Mouse (Mus musculus) intestine, postnatal 0 days (tissue): ENCODE data around the gene Jup. TPM values are rescaled to one million over a fixed set of nuclear protein-coding genes. Genes with fewer than 3 reads are reported as not detected.

Experiments used
- ATAC-seq: fragments of 200-750 bp; cut with Nextera tagmentation; 2 replicates; pipeline ENCODE4 v1.8.0; 2017; ENCODE audit warnings: mild to moderate bottlenecking, moderate TSS enrichment, moderate library complexity
- H3K27ac ChIP-seq: fragments of 300-500 bp; sonication (generic); 2 replicates; pipeline ENCODE4 v1.5.1; 2014; ENCODE audit warnings: mild to moderate bottlenecking, low read depth, low read length, moderate library complexity
- H3K27me3 ChIP-seq: fragments of 300-500 bp; sonication (generic); replicated peaks from 2 replicates; pipeline ENCODE4 v1.6.1; 2014; ENCODE audit warnings: low read length, mixed read lengths; ENCODE audit not compliant: control insufficient read depth, insufficient read depth
- H3K36me3 ChIP-seq: fragments of 300-500 bp; sonication (generic); 2 replicates; pipeline ENCODE4 v1.6.1; 2014; ENCODE audit warnings: mild to moderate bottlenecking, moderate library complexity; ENCODE audit not compliant: control insufficient read depth, insufficient read depth
- H3K4me1 ChIP-seq: fragments of 300-500 bp; sonication (generic); replicated peaks from 2 replicates; pipeline ENCODE4 v1.6.1; 2014; ENCODE audit warnings: antibody characterized with exemption, low read length, mixed read lengths; ENCODE audit not compliant: control insufficient read depth, insufficient read depth
- H3K4me2 ChIP-seq: fragments of 300-500 bp; sonication (generic); replicated peaks from 2 replicates; pipeline ENCODE4 v1.6.1; 2014; ENCODE audit warnings: low read depth, mild to moderate bottlenecking, moderate library complexity
- H3K4me3 ChIP-seq: fragments of 300-500 bp; sonication (generic); 2 replicates; pipeline ENCODE4 v1.5.1; 2014; ENCODE audit warnings: low read depth, low read length
- H3K9ac ChIP-seq: fragments of 300-500 bp; sonication (generic); 2 replicates; pipeline ENCODE4 v1.6.1; 2014; ENCODE audit warnings: mild to moderate bottlenecking, low read depth, low read length
- H3K9me3 ChIP-seq: fragments of 300-500 bp; sonication (generic); 2 replicates; pipeline ENCODE4 v1.6.1; 2016; ENCODE audit warnings: mixed run types; ENCODE audit not compliant: control insufficient read depth
- CTCF ChIP-seq: sonication (generic); IDR thresholded peaks from 2 replicates; pipeline ENCODE4 v1.5.1; 2016; ENCODE audit warnings: low read depth, mild to moderate bottlenecking, control low read depth, antibody characterized with exemption, moderate library complexity
- WGBS: fragments of 180-500 bp; shearing (Covaris S2); extraction: QIAGEN DNeasy Blood & Tissue Kit; methylation state at CpG from one replicate; pipeline ENCODE4 v1.1.7; 2014; 5-methylcytosine and 5-hydroxymethylcytosine counted together
- polyA plus RNA-seq: library from polyadenylated mRNA; unstranded; fragments of >200 nt; fragmentation: Nextera tagmentation; extraction: Ambion mirVana; gene quantifications from 2 replicates; pipeline ENCODE4 v1.2.1, GENCODE M21; 2015

Gene Jup
- polyA plus RNA-seq, 1 experiment from 2014 or later, result 103 TPM

DNA sequence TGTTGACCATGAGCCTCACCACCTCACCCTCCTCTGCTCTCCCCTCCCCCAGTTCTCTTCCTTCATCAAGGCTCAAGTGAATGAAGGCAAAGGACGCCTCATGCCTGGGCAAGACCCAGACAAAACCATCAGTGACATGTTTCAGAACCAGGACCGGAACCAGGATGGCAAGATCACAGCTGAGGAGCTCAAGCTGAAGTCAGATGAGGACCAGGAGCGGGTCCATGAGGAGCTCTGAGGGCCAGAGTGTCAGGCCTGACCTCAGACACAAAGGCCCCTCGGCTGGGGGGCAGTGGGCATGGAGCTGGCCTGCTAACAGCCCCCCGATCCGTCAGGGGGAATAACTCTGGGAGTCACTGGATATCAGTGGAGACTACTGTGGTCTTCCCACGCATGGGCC lies 26.3 kb upstream of the Jup start:
- Histone ChIP-seq H3K4me1 (no peaks in the 10 kb centered on the region), H3K4me2 (no peak overlapping the region), H3K27ac (no peak overlapping the region), H3K4me3 (no peak overlapping the region), H3K36me3 (no peaks in the 10 kb centered on the region), H3K9ac (no peak overlapping the region), H3K27me3 (no peaks in the 10 kb centered on the region), H3K9me3 (no peaks in the 10 kb centered on the region)
- no peak for ATAC-seq
- 90% methylated on average over 7 of the region's 7 CpGs for WGBS
- no peak for TF ChIP-seq CTCF

DNA sequence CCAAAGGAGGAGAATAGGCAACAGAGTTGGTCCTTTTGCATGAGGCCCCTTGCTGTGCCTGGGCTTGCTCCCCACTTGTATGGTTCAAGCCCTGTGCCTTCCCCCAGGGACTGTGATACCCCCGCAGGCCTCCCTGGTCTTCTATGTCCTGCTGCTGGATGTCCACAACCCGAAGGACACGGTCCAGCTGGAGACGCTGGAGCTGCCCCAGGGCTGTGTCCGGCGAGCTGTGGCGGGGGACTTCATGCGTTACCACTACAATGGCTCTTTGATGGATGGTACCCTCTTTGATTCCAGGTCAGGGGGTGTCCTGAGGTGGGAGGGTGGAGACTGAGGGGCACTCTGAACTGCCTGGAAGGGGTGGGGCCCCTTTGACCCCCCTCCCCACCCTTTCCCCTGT lies 24.0 kb upstream of the Jup start:
- no peak for ATAC-seq
- no peak overlapping the region for H3K4me3 ChIP-seq
- no peak overlapping the region for H3K9ac ChIP-seq
- 88% methylated on average over 8 of the region's 8 CpGs for WGBS
- H3K9me3 ChIP-seq, result no peaks in the 10 kb centered on the region
- TF ChIP-seq CTCF, result no peak
- no peaks in the 10 kb centered on the region for H3K36me3 ChIP-seq
- H3K4me1 ChIP-seq, result no peaks in the 10 kb centered on the region
- H3K4me2 ChIP-seq, result no peak overlapping the region
- H3K27me3 ChIP-seq, result no peaks in the 10 kb centered on the region
- no peak overlapping the region for H3K27ac ChIP-seq

DNA sequence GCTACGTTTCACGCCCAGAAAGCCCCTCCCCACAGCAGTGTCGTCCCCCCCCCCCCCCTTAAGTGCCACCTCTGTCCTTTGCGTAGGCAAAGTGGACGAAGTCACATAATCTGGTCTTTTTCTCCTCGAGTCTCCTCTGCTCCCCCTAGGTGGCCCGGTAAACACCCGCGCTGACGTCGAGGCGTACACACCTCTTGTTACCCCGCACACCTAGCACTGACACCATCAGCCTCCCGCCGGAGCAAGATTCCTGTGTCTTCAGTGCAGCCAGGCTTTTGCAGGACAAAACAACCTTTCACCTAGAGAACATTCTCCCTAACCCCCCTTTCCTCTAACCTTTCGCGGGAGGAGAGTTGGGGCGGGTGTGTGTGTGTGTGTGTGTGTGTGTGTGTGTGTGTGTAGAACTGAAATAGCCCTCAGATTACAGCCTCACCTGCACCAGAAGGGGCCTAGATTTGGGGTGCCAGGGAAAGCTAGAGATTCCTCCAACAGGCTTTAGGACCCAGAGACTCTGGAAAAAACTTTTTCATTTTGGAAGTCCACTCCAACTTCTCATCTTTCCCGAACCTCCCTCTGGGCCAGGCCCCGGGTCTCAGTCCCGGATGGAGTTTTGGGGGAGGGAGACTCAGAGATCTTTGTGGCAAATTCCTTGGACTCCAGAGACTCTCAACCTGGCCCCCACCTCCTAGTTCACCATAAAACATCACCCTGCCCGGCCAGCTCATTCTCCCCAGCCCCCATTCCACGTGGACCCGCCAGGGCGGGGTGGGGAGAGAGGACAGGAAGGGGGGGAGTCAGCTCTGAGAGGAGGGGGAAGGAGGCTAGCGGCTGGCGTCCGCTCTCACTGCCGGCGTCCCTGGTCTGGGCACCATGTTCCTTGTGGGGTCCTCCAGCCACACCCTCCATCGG lies 17.6 kb upstream of the Jup start, which contains the start of gene Fkbp10:
Gene Fkbp10, plus strand, starts transcription at position 784 of the 909 bp plus-strand sequence.
- no peak for TF ChIP-seq CTCF
- Histone ChIP-seq H3K9me3 (no peaks in the 10 kb centered on the region), H3K4me2 (peak within 1 kb of the TSS; percentile 74), H3K4me3 (peak within 1 kb of the TSS; percentile 54), H3K9ac (peak within 1 kb of the TSS; percentile 50), H3K27me3 (no peaks in the 10 kb centered on the region), H3K4me1 (peaks cover 6% of the 10 kb centered on the region; the same call in 1 of the 2 replicates), H3K27ac (peak within 1 kb of the TSS; percentile 69), H3K36me3 (no peaks in the 10 kb centered on the region)
- WGBS, result 3% methylated on average over 31 of the region's 31 CpGs
- peak; percentile 11 for ATAC-seq

DNA sequence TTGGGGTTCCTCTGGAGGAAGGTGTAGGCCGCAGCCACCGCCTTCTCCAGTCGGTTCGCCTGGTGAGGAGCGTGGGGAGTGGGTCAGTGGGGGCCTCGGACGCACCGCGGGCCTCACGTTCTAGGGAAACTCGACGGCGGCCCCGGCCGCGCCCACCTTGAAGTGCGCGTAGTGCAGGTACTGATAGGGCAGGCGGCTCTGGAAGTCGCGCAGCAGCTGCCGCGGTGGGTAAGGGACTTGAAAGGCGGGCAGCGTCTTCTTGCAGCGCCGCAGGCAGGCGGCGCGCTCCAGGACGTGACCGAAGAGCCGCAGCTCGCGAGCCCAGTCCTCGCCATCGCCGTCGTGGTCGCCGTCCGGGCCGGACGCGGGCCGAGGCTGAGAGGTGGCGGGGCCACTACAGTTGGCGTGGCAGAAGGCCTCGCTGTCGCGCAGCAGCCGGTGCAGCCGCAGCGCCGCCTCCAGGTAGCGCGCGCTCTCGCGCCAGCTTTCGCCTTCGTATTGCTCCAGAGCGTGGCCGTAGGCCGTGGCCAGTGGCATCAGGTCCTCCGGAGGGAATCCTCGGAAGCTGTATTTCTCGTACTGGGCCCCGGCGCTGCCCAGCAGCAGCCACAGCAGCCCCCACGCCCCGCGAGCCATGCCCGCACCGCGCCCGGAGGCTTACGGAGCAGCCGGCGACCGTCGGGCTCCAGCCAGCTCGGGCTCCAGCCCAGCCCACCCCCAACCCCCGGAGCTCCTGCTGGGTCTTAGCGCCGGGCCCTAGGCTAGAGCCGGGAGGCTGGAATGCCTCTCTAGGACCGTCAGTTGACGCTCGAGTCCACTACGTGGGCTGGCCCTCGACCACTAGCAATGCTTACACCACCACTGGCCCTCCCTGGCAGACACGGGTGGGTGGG lies 16.7 kb upstream of the Jup start, which contains the start of gene P3h4:
Gene P3h4, minus strand, starts transcription at position 816 of the 893 bp plus-strand sequence.
- ATAC-seq, result peak; percentile 78
- WGBS, result 2% methylated on average over 90 of the region's 93 CpGs
- peak within 1 kb of the TSS; percentile 54 for H3K4me3 ChIP-seq

DNA sequence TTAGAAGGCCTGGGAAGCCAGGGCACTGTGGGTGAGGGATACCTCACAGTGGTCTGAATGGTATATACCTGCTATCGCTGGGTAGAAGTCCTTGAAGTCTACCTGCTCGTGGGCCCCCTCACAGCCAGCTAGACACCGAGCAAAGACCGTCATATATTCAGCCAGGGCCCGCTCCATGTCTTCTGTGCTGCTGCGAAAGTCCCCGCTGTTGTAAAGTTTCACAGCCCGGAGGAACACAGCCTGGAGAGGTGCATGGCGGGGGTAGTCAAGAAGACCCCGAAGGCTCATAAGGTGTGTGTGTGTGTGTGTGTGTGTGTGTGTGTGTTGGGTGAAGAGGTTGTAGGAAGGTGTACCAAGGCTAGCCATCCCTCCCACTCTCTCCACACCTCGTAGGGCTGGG lies 16.0 kb upstream of the Jup start:
- peaks cover 10% of the 10 kb centered on the region for H3K36me3 ChIP-seq
- peak overlapping the region; percentile 47 for H3K9ac ChIP-seq
- peak overlapping the region; percentile 74 for H3K4me2 ChIP-seq
- H3K27ac ChIP-seq, result peak overlapping the region; percentile 7; the same call in 1 of the 2 replicates
- H3K9me3 ChIP-seq, result no peaks in the 10 kb centered on the region
- WGBS, result 68% methylated on average over 11 of the region's 11 CpGs
- no peaks in the 10 kb centered on the region for H3K27me3 ChIP-seq
- ATAC-seq, result no peak
- H3K4me3 ChIP-seq, result peak overlapping the region; percentile 54
- TF ChIP-seq CTCF, result no peak
- peaks cover 6% of the 10 kb centered on the region; the same call in 1 of the 2 replicates for H3K4me1 ChIP-seq

More for the DNA sequence above, 16.7 kb upstream of the Jup start, which contains the start of gene P3h4:
- peak; percentile 91 for TF ChIP-seq CTCF
- Histone ChIP-seq H3K9me3 (no peaks in the 10 kb centered on the region), H3K4me2 (peak within 1 kb of the TSS; percentile 74), H3K27me3 (no peaks in the 10 kb centered on the region), H3K9ac (peak within 1 kb of the TSS; percentile 50), H3K36me3 (peaks cover 4% of the 10 kb centered on the region; the same call in 1 of the 2 replicates), H3K27ac (peak within 1 kb of the TSS; percentile 69), H3K4me1 (peaks cover 6% of the 10 kb centered on the region; the same call in 1 of the 2 replicates)
